Mouse (Mus musculus) heart, postnatal 0 days (tissue): Measurements from ENCODE around the gene Gse1. TPM values are rescaled to one million over a fixed set of nuclear protein-coding genes. Genes with fewer than 3 reads are reported as not detected.

ENCODE experiments used
- ATAC-seq: fragments of 200-750 bp; cut with Nextera tagmentation; 2 replicates; pipeline ENCODE4 v1.8.0; 2017; ENCODE audit warnings: low read depth, moderate number of reproducible peaks, moderate library complexity; ENCODE audit not compliant: insufficient read depth
- DNase-seq: peaks from one replicate; pipeline ENCODE4 v3.0.0-alpha.2; 2016; ENCODE audit warnings: low spot score
- H3K27ac ChIP-seq: fragments of 300-500 bp; sonication (generic); 2 replicates; pipeline ENCODE4 v1.5.1; 2014; ENCODE audit warnings: low read depth, mild to moderate bottlenecking
- H3K27me3 ChIP-seq: fragments of 300-500 bp; sonication (generic); 2 replicates; pipeline ENCODE4 v1.6.1; 2014; ENCODE audit warnings: low read length, mixed read lengths; ENCODE audit not compliant: control insufficient read depth, insufficient read depth
- H3K36me3 ChIP-seq: fragments of 300-500 bp; sonication (generic); replicated peaks from 2 replicates; pipeline ENCODE4 v1.6.1; 2014; ENCODE audit warnings: low read length, mixed read lengths; ENCODE audit not compliant: control insufficient read depth, insufficient read depth
- H3K4me1 ChIP-seq: fragments of 300-500 bp; sonication (generic); 2 replicates; pipeline ENCODE4 v1.6.1; 2014; ENCODE audit warnings: antibody characterized with exemption; ENCODE audit not compliant: control insufficient read depth, insufficient read depth
- H3K4me2 ChIP-seq: fragments of 300-500 bp; sonication (generic); 2 replicates; pipeline ENCODE4 v1.6.1; 2014; ENCODE audit warnings: low read depth, mild to moderate bottlenecking, low read length, moderate library complexity
- H3K4me3 ChIP-seq: fragments of 300-500 bp; sonication (generic); 2 replicates; pipeline ENCODE4 v1.5.1; 2014; ENCODE audit warnings: low read depth, low read length
- H3K9ac ChIP-seq: fragments of 300-500 bp; sonication (generic); replicated peaks from 2 replicates; pipeline ENCODE4 v1.6.1; 2014; ENCODE audit warnings: low read depth, low read length, mixed read lengths
- H3K9me3 ChIP-seq: fragments of 300-500 bp; sonication (generic); replicated peaks from 2 replicates; pipeline ENCODE4 v1.6.1; 2016; ENCODE audit warnings: low read length; ENCODE audit not compliant: control insufficient read depth
- CTCF ChIP-seq: IDR thresholded peaks from 2 replicates; pipeline ENCODE4 v1.5.1; 2016; ENCODE audit warnings: antibody characterized with exemption, control low read depth, low read depth
- EP300 ChIP-seq: IDR thresholded peaks from 2 replicates; pipeline ENCODE4 v1.6.1; 2016; ENCODE audit warnings: antibody characterized with exemption, low read depth
- WGBS: fragments of 180-500 bp; shearing (Covaris S2); extraction: QIAGEN DNeasy Blood & Tissue Kit; methylation state at CpG from one replicate; pipeline ENCODE4 v1.1.7; 2014; 5-methylcytosine and 5-hydroxymethylcytosine counted together
- polyA plus RNA-seq: library from polyadenylated mRNA; unstranded; fragments of >200 nt; fragmentation: Nextera tagmentation; extraction: Ambion mirVana; gene quantifications from 2 replicates; pipeline ENCODE4 v1.2.1, GENCODE M21; 2015
- total RNA-seq: library from RNA; depleted of rRNA; stranded (reverse); fragments of >200 nt; gene quantifications from 2 replicates; pipeline ENCODE4 v1.2.3, GENCODE M21; 2014; ENCODE audit warnings: low replicate concordance

Gse1 gene
- total and polyA plus RNA-seq, 2 experiments from 2014 or later = 5.4 to 18.7 TPM

GRCm38 (mm10) chr8:120435781-120436180 is 207.5 kb downstream of the Gse1 start:
- 87% methylated on average over 15 of the region's 15 CpGs for WGBS
- ATAC-seq (no peak), DNase-seq (no peak)
- Histone ChIP-seq H3K4me2 (no peak overlapping the region), H3K4me1 (no peaks in the 10 kb centered on the region), H3K4me3 (no peak overlapping the region), H3K9me3 (peaks cover 5% of the 10 kb centered on the region; the same call in 1 of the 2 replicates), H3K9ac (no peak overlapping the region), H3K27me3 (no peaks in the 10 kb centered on the region), H3K36me3 (no peaks in the 10 kb centered on the region), H3K27ac (no peak overlapping the region)
- TF ChIP-seq CTCF (no peak), EP300 (no peak)

- H3K9me3 ChIP-seq = peaks cover 5% of the 10 kb centered on the region; the same call in 1 of the 2 replicates
- WGBS = 69% methylated on average over 5 of the region's 5 CpGs
- H3K4me3 ChIP-seq = no peak overlapping the region
- DNase-seq = no peak
- no peak overlapping the region for H3K27ac ChIP-seq
- peaks cover 5% of the 10 kb centered on the region for H3K4me1 ChIP-seq
- ATAC-seq = no peak
- H3K9ac ChIP-seq = no peak overlapping the region
- TF ChIP-seq EP300 (no peak), CTCF (no peak)
- no peaks in the 10 kb centered on the region for H3K36me3 ChIP-seq
- H3K27me3 ChIP-seq = no peaks in the 10 kb centered on the region
- H3K4me2 ChIP-seq = no peak overlapping the region
These were observed 208.3 kb downstream of the Gse1 start for GRCm38 (mm10) chr8:120436491-120437030.

GRCm38 (mm10) chr8:120437207-120437606 is 209.0 kb downstream of the Gse1 start:
- no peak for DNase-seq
- TF ChIP-seq EP300 (no peak), CTCF (no peak)
- Histone ChIP-seq H3K9me3 (peaks cover 5% of the 10 kb centered on the region; the same call in 1 of the 2 replicates), H3K9ac (no peak overlapping the region), H3K4me2 (no peak overlapping the region), H3K27me3 (no peaks in the 10 kb centered on the region), H3K4me1 (peaks cover 12% of the 10 kb centered on the region), H3K4me3 (no peak overlapping the region), H3K27ac (no peak overlapping the region), H3K36me3 (no peaks in the 10 kb centered on the region)
- ATAC-seq = no peak
- WGBS = 80% methylated on average over 1 of the region's 1 CpGs

- Histone ChIP-seq H3K9ac (no peak overlapping the region), H3K27me3 (no peaks in the 10 kb centered on the region), H3K4me2 (no peak overlapping the region), H3K9me3 (peaks cover 5% of the 10 kb centered on the region; the same call in 1 of the 2 replicates), H3K4me3 (no peak overlapping the region), H3K36me3 (no peaks in the 10 kb centered on the region), H3K4me1 (peaks cover 17% of the 10 kb centered on the region), H3K27ac (no peak overlapping the region)
- DNase-seq = no peak
- TF ChIP-seq CTCF (no peak), EP300 (no peak)
- 86% methylated on average over 21 of the region's 21 CpGs for WGBS
- ATAC-seq = no peak
These were observed 209.6 kb downstream of the Gse1 start for GRCm38 (mm10) chr8:120437666-120438395.

GRCm38 (mm10) chr8:120439309-120439708 is 211.1 kb downstream of the Gse1 start:
- H3K27ac ChIP-seq = no peak overlapping the region
- TF ChIP-seq EP300 (no peak), CTCF (no peak)
- H3K36me3 ChIP-seq = no peaks in the 10 kb centered on the region
- H3K27me3 ChIP-seq = no peaks in the 10 kb centered on the region
- no peak overlapping the region for H3K4me2 ChIP-seq
- ATAC-seq = no peak
- no peak overlapping the region for H3K9ac ChIP-seq
- WGBS = 46% methylated on average over 19 of the region's 19 CpGs
- H3K9me3 ChIP-seq = no peaks in the 10 kb centered on the region
- H3K4me1 ChIP-seq = peaks cover 20% of the 10 kb centered on the region
- no peak overlapping the region for H3K4me3 ChIP-seq
- no peak for DNase-seq

GRCm38 (mm10) chr8:120440739-120441138 is 212.5 kb downstream of the Gse1 start:
- WGBS = 91% methylated on average over 12 of the region's 12 CpGs
- no peak for DNase-seq
- TF ChIP-seq CTCF (no peak), EP300 (no peak)
- H3K27me3 ChIP-seq = no peaks in the 10 kb centered on the region
- no peak overlapping the region for H3K4me2 ChIP-seq
- no peaks in the 10 kb centered on the region for H3K9me3 ChIP-seq
- no peaks in the 10 kb centered on the region for H3K36me3 ChIP-seq
- ATAC-seq = no peak
- H3K9ac ChIP-seq = no peak overlapping the region
- no peak overlapping the region for H3K4me3 ChIP-seq
- no peak overlapping the region for H3K27ac ChIP-seq
- H3K4me1 ChIP-seq = peaks cover 20% of the 10 kb centered on the region
